Mouse (Mus musculus) embryonic fibroblast, embryonic 13.5 days (primary cell): ENCODE data around the gene Usp26. TPM values are rescaled to one million over a fixed set of nuclear protein-coding genes. Genes with fewer than 3 reads are reported as not detected.

ENCODE experiments used
- H3K27ac ChIP-seq: 2 replicates; pipeline ENCODE4 v1.5.1; 2012; ENCODE audit warnings: low read length, control low read depth, inconsistent platforms; ENCODE audit not compliant: insufficient read depth
- H3K4me1 ChIP-seq: 2 replicates; pipeline ENCODE4 v1.6.1; 2011; ENCODE audit warnings: low read length; ENCODE audit not compliant: control insufficient read depth, insufficient read depth
- H3K4me3 ChIP-seq: 2 replicates; pipeline ENCODE4 v1.5.1; 2011; ENCODE audit warnings: mild to moderate bottlenecking, control low read depth, low read length; ENCODE audit not compliant: insufficient read depth
- CTCF ChIP-seq: IDR thresholded peaks from 2 replicates; pipeline ENCODE4 v1.5.1; 2011; ENCODE audit warnings: mild to moderate bottlenecking, control low read depth, low read length, moderate library complexity, borderline replicate concordance; ENCODE audit not compliant: insufficient read depth
- POLR2A ChIP-seq: IDR thresholded peaks from 2 replicates; pipeline ENCODE4 v1.6.1; 2011; ENCODE audit warnings: low read depth, mild to moderate bottlenecking, control low read depth, low read length, moderate library complexity
- polyA plus RNA-seq: library from polyadenylated mRNA; stranded (reverse); fragments of >200 nt; gene quantifications from 2 replicates; pipeline ENCODE4 v1.2.4, GENCODE M21; 2011; ENCODE audit warnings: low read depth; ENCODE audit not compliant: missing spikeins, insufficient read length

The Usp26 gene
- not detected in 2 replicates for polyA plus RNA-seq

DNA sequence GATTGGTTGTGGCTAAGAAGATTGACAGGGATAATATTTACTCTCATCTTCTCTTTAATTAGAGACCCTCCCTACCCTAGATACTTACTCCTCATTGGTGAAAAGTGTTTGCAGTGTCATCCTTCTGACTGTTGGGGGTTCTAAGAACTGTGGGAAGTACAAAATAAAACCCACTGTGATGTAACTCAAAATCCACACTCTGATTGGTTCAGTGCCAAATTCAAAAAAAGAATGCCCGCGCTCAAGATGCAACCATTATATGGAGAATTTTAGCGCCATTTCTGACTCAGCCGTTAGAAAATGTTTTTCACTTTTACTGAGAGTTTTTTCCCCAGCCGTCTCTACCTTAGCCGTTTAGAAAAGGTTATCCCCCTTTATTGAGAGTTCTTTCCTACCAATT is at the start of gene Usp26:
Gene Usp26, minus strand, starts transcription at position 101 of the 400 bp plus-strand sequence.
- TF ChIP-seq POLR2A (no peak), CTCF (no peak)
- H3K4me3 ChIP-seq = no peak within 1 kb of the TSS

DNA sequence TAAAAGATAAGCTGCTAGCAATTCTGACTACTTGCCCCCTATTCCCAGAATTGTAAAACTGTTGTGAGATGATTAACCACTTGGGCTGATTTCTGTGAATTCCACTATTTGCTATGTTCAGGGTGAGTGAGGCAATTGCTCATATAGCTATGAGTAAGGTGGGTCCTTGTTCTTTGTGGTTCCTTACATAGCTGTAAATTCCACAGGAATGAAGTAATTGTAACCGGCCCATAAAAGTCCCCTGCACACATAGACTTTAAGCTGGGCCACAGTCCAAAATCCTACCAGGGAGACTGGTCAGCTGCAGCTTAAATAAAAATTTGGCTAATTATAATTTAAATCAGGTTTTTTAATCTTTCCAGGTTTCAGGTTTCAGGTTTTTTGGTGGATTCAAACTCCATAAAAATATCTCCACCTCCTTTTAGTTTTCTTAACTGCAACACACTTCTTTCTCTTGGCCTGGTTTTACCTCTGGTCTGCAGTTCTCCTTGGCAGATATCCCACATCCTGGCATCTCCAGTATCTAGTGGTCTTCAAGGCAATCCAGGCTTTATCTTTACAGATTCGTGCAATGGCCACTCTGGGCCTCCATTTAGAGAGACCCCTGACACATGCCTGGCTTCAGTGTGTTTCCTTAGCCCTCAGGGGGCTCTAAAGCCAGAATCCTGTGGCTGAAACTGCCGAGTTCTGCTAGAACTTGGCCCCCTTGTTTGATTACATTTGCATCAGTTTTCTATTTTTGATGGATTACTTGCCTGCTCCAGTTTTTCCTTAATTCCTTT is 13.6 kb upstream of the Usp26 start:
- Histone ChIP-seq H3K27ac (peak overlapping the region; percentile 81), H3K4me3 (no peak overlapping the region), H3K4me1 (no peaks in the 10 kb centered on the region)
- TF ChIP-seq POLR2A = no peak
- TF ChIP-seq CTCF = no peak

More for the DNA sequence above, at the start of gene Usp26:
- Histone ChIP-seq H3K4me1 (peaks cover 2% of the 10 kb centered on the region; the same call in 1 of the 2 replicates), H3K27ac (no peak within 1 kb of the TSS)

DNA sequence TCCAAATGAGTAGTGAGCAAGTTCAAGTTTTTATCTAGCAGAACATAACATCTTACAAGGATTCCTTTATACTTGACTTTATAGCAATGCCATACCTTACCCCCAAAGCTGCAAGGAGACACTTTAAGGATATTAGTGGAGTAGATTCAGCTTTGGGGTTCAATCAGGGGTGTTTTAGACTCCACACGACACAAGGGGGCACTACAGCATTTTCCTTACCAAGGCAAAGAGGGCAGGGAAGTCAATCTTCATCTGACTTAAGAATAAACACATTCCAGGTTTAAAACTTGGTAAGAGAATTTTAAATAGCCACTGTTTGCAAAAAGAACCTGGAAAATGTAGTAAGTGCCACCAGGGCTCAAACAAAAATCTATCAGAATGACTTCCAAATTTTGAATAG is 33.6 kb downstream of the Usp26 start:
- H3K4me1 ChIP-seq = no peaks in the 10 kb centered on the region
- no peak for TF ChIP-seq CTCF
- TF ChIP-seq POLR2A = no peak
- H3K4me3 ChIP-seq = no peak overlapping the region
- no peak overlapping the region for H3K27ac ChIP-seq

DNA sequence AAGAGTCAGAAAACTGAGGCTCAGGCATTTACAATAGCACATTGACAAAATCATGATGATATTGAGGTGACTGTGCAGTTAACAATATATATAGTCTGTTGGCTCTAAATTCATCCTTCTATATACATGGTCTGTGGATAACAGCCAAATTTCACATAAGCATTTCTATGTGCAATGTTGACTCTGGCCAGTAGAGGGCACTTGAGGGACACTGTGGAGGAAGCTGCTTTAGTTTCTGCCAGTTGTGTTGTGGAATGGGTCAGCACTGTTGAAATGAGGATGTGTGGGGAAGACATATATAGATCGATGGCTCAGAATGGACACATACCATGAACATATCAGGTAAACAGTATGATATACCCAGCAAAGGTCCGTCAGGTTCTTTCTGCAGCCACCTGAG is 64.6 kb downstream of the Usp26 start:
- no peak overlapping the region for H3K27ac ChIP-seq
- peak; percentile 48; the same call in 1 of the 2 replicates for TF ChIP-seq CTCF
- TF ChIP-seq POLR2A = no peak
- no peaks in the 10 kb centered on the region for H3K4me1 ChIP-seq
- H3K4me3 ChIP-seq = no peak overlapping the region

DNA sequence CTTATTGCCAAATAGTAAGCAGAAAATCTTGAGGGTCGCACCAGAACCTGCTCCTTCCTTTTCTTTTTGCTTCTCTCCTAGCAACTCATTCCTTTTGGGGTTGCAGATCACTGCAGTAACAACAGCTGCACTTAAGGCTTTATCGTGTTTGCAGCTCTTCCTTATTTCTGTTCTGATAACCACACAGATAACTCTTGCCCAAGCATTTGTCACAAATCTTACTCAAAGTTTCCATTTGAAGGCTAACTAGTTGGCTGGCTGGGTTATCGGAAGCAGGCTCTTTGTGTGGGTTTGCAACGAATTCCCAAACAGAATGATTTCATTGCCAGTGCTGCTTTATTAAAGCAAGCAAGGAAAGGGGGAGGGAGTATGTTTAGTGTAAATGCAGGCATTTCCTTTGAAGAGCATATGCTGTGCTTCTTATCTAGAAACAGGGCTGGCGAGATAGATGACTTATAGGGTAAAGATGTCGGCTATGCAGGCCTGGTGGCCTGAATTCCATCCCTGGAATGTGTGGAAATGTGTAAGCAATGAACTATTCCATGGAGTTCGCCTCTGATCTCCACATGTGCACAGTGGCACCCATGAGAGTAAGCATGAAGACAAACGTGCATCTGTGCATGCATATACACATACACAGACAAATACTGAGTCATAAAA is 86.8 kb downstream of the Usp26 start:
- TF ChIP-seq POLR2A (no peak), CTCF (no peak)
- peaks cover 3% of the 10 kb centered on the region; the same call in 1 of the 2 replicates for H3K4me1 ChIP-seq
- no peak overlapping the region for H3K4me3 ChIP-seq
- H3K27ac ChIP-seq = peak overlapping the region; percentile 85

DNA sequence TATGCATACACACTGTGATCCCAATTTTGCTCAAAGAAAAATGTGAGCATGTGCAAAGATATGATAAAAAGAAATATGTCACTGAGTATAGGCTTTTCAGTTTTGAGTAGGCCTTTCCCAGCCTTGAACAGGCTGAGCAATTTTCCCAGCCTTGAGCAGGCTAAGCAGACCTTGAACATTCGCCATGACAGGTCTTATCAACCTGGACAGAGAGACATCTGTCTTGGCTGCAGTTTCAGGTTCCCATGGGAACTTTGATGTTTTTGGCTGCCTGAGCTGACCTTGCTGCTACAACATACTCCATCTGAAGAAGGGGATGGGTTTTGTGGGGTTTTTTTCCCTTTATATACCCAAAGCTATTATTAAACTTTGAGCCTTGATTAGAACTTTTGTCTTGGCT is 88.0 kb downstream of the Usp26 start:
- no peak for TF ChIP-seq CTCF
- TF ChIP-seq POLR2A = no peak

More for the DNA sequence above, 88.0 kb downstream of the Usp26 start:
- H3K4me1 ChIP-seq = peaks cover 3% of the 10 kb centered on the region; the same call in 1 of the 2 replicates
- H3K4me3 ChIP-seq = no peak overlapping the region
- peak overlapping the region; percentile 85; the same call in 1 of the 2 replicates for H3K27ac ChIP-seq

Other genes with a start within 250 kb of the Usp26 start
- gene Hs6st2, start 119.4 kb downstream of the Usp26 start, polyA plus RNA-seq = 86.7 and 96.6 TPM in 2 replicates
- gene 1700080O16Rik, start 171.5 kb upstream of the Usp26 start, polyA plus RNA-seq = not detected in 2 replicates